Mouse (Mus musculus) kidney, embryonic 15.5 days (tissue): ENCODE data around the gene Carnmt1. TPM values are rescaled to one million over a fixed set of nuclear protein-coding genes. Genes with fewer than 3 reads are reported as not detected.
A peak's percentile ranks its signal among the peaks of the same experiment; 100 is the strongest.
"Not testable (repeated sequence)": the region's sequence is repeated elsewhere in the genome, so short reads cannot be mapped to it uniquely, and the experiment has no call there.

Experiments used
- ATAC-seq: fragments of 200-750 bp; cut with Nextera tagmentation; replicated peaks from 2 replicates; pipeline ENCODE4 v1.8.0; 2017; ENCODE audit warnings: moderate TSS enrichment; ENCODE audit not compliant: low FRiP score
- H3K27ac ChIP-seq: fragments of 300-500 bp; sonication (generic); 2 replicates; pipeline ENCODE4 v1.5.1; 2015; ENCODE audit warnings: mild to moderate bottlenecking, inconsistent platforms
- H3K27me3 ChIP-seq: fragments of 300-500 bp; sonication (generic); 2 replicates; pipeline ENCODE4 v1.6.1; 2015; ENCODE audit warnings: inconsistent platforms
- H3K36me3 ChIP-seq: fragments of 300-500 bp; sonication (generic); 2 replicates; pipeline ENCODE4 v1.6.1; 2015; ENCODE audit warnings: inconsistent platforms
- H3K4me1 ChIP-seq: fragments of 300-500 bp; sonication (generic); 2 replicates; pipeline ENCODE4 v1.6.1; 2015; ENCODE audit warnings: inconsistent platforms
- H3K4me2 ChIP-seq: fragments of 300-500 bp; sonication (generic); 2 replicates; pipeline ENCODE4 v1.6.1; 2015; ENCODE audit warnings: moderate library complexity, mild to moderate bottlenecking, inconsistent platforms
- H3K4me3 ChIP-seq: fragments of 300-500 bp; sonication (generic); replicated peaks from 2 replicates; pipeline ENCODE4 v1.5.1; 2015; ENCODE audit warnings: mild to moderate bottlenecking, inconsistent platforms
- H3K9ac ChIP-seq: fragments of 300-500 bp; sonication (generic); 2 replicates; pipeline ENCODE4 v1.6.1; 2015; ENCODE audit warnings: mild to moderate bottlenecking, inconsistent platforms
- H3K9me3 ChIP-seq: fragments of 300-500 bp; sonication (generic); replicated peaks from 2 replicates; pipeline ENCODE4 v1.6.1; 2016; ENCODE audit warnings: inconsistent platforms
- WGBS: fragments of 180-500 bp; shearing (Covaris S2); methylation state at CpG from one replicate; pipeline ENCODE4 v1.1.7; 2015; ENCODE audit warnings: mixed read lengths; 5-methylcytosine and 5-hydroxymethylcytosine counted together
- polyA plus RNA-seq: library from polyadenylated mRNA; unstranded; fragments of >200 nt; fragmentation: Nextera tagmentation; extraction: Ambion mirVana; gene quantifications from 2 replicates; pipeline ENCODE4 v1.2.1, GENCODE M21; 2015

Gene Carnmt1
- polyA plus RNA-seq, 1 experiment from 2014 or later = 32.8 TPM

DNA sequence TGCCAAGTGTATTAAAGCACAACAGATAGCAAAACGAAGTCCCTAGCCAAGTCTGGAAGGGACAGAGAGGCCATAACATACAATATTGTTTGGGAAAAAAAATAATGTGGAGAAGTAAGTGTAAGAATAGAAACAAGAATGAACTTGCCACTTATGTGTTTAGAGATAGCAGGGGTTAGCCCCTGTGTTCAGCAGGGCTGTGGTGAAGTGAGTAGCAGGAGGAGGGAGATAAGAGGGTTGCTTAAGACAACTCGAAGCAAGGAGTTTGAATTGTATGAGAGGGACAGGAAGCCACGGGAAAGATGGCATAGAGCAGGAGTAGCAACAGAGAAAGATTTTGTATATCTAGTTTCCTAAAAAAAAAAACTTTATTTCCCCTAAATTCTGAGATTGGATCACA lies 21.6 kb downstream of the Carnmt1 start:
- H3K36me3 ChIP-seq = peaks cover 40% of the 10 kb centered on the region
- H3K27ac ChIP-seq = no peak overlapping the region
- 92% methylated on average over 3 of the region's 3 CpGs for WGBS
- H3K27me3 ChIP-seq = no peaks in the 10 kb centered on the region
- H3K9ac ChIP-seq = no peak overlapping the region
- no peak overlapping the region for H3K4me3 ChIP-seq
- no peaks in the 10 kb centered on the region for H3K4me1 ChIP-seq
- ATAC-seq = no peak
- no peak overlapping the region for H3K4me2 ChIP-seq
- no peaks in the 10 kb centered on the region for H3K9me3 ChIP-seq

DNA sequence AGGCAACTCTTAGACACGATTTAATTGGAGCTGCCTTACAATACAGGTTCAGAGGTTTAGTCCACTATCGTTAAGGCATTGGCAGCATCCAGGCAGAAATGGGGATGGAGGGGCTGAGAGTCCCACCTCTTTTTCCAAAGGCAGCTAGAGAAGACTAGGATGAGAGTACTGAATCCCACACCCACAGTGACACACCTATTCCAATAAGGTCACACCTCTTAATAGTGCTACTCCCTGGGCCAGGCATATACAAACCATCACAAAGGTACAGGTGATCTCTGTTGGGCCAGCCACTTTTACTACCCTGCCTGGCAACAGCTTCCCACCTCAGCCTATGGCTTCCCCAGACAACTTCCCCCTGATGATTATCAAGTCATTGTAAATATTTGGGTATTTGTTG lies 22.2 kb downstream of the Carnmt1 start:
- ATAC-seq = no peak
- Histone ChIP-seq H3K9ac (no peak overlapping the region), H3K4me1 (no peaks in the 10 kb centered on the region), H3K4me2 (no peak overlapping the region), H3K4me3 (no peak overlapping the region), H3K36me3 (peaks cover 44% of the 10 kb centered on the region), H3K9me3 (no peaks in the 10 kb centered on the region), H3K27ac (no peak overlapping the region), H3K27me3 (no peaks in the 10 kb centered on the region)
- WGBS = 85% methylated on average over 2 of the region's 2 CpGs

DNA sequence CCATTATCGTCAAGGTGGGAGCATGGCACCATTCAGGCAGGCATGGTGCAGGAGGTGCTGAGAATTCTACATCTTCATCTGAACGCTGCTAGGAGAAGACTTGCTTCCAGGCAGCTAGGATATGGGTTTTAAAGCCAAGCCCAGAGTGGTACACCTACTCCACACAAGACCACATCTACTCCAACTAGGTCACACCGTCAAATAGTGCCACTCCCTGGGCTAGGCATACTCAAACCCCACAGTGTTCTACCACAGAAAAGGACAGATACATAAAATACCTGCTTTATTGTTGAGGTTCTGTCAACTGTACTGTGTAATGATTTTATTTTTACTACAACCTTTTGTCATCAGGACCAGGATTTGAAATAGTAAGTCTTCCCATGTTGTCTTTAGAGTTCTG lies 24.6 kb downstream of the Carnmt1 start:
- H3K27ac ChIP-seq = no peak overlapping the region
- H3K4me2 ChIP-seq = no peak overlapping the region
- peaks cover 54% of the 10 kb centered on the region for H3K36me3 ChIP-seq
- no peak overlapping the region for H3K9ac ChIP-seq
- no peaks in the 10 kb centered on the region for H3K4me1 ChIP-seq
- H3K9me3 ChIP-seq = no peaks in the 10 kb centered on the region
- 95% methylated on average over 3 of the region's 3 CpGs for WGBS
- no peaks in the 10 kb centered on the region for H3K27me3 ChIP-seq
- H3K4me3 ChIP-seq = no peak overlapping the region
- ATAC-seq = no peak

GRCm38 (mm10) chr19:18695552-18695951 lies 25.0 kb downstream of the Carnmt1 start:
- Histone ChIP-seq H3K9ac (no peak overlapping the region), H3K27ac (no peak overlapping the region), H3K4me2 (no peak overlapping the region), H3K4me1 (no peaks in the 10 kb centered on the region), H3K27me3 (no peaks in the 10 kb centered on the region), H3K36me3 (peaks cover 57% of the 10 kb centered on the region), H3K9me3 (no peaks in the 10 kb centered on the region), H3K4me3 (no peak overlapping the region)
- 83% methylated on average over 1 of the region's 1 CpGs for WGBS
- ATAC-seq = no peak

DNA sequence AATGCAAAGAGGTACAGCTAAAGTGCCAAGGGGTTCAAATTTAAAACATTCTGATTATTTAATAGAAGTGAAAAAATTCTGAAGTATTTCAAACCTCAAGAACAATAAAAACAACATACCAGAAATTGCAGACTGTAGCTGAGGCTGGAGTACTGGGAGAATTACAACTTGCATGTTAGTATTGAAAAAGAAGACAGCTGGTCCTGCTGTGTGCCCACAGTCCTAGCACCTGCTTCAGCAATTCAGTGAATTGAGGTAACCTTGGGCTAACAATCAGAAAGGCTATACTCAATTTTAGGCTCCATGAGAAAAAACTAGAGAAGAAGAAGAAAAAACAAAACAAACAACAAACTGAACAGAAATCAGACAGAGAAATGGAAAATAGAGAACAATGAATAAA lies 37.5 kb downstream of the Carnmt1 start:
- H3K27me3 ChIP-seq = no peaks in the 10 kb centered on the region
- H3K4me2 ChIP-seq = no peak overlapping the region
- ATAC-seq = no peak
- H3K4me3 ChIP-seq = no peak overlapping the region
- no peak overlapping the region for H3K9ac ChIP-seq
- no peaks in the 10 kb centered on the region for H3K36me3 ChIP-seq
- no peaks in the 10 kb centered on the region for H3K4me1 ChIP-seq
- H3K27ac ChIP-seq = no peak overlapping the region
- H3K9me3 ChIP-seq = no peaks in the 10 kb centered on the region

DNA sequence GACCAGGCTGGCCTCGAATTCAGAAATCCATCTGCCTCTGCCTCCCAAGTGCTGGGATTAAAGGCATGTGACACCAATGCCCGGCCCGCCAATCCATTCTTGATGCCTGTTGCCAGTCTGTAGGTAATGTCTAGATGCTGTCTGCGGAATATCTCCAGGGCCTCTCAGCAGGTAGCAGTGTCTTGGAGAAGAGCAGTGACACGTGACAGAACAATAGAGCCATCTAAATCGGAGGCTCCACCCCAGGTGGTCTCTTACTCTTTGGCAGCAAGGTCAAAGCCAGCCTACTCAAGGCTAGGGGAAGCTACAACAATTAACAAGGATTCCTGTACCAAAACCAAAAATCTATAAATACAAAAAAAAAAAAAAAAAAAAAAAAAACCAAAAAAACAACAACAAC lies 40.3 kb downstream of the Carnmt1 start:
- H3K9ac ChIP-seq = no peak overlapping the region
- no peaks in the 10 kb centered on the region for H3K27me3 ChIP-seq
- no peaks in the 10 kb centered on the region for H3K36me3 ChIP-seq
- no peak for ATAC-seq
- WGBS = 85% methylated on average over 6 of the region's 6 CpGs
- no peak overlapping the region for H3K4me2 ChIP-seq
- no peak overlapping the region for H3K4me3 ChIP-seq
- no peaks in the 10 kb centered on the region for H3K9me3 ChIP-seq
- H3K27ac ChIP-seq = no peak overlapping the region
- H3K4me1 ChIP-seq = peaks cover 19% of the 10 kb centered on the region

GRCm38 (mm10) chr19:18711589-18711988 lies 41.0 kb downstream of the Carnmt1 start:
- Histone ChIP-seq H3K9ac (no peak overlapping the region), H3K9me3 (no peaks in the 10 kb centered on the region), H3K27ac (no peak overlapping the region), H3K36me3 (no peaks in the 10 kb centered on the region), H3K4me3 (no peak overlapping the region), H3K4me2 (no peak overlapping the region), H3K4me1 (peaks cover 19% of the 10 kb centered on the region), H3K27me3 (no peaks in the 10 kb centered on the region)
- WGBS = 88% methylated on average over 9 of the region's 9 CpGs
- no peak for ATAC-seq

DNA sequence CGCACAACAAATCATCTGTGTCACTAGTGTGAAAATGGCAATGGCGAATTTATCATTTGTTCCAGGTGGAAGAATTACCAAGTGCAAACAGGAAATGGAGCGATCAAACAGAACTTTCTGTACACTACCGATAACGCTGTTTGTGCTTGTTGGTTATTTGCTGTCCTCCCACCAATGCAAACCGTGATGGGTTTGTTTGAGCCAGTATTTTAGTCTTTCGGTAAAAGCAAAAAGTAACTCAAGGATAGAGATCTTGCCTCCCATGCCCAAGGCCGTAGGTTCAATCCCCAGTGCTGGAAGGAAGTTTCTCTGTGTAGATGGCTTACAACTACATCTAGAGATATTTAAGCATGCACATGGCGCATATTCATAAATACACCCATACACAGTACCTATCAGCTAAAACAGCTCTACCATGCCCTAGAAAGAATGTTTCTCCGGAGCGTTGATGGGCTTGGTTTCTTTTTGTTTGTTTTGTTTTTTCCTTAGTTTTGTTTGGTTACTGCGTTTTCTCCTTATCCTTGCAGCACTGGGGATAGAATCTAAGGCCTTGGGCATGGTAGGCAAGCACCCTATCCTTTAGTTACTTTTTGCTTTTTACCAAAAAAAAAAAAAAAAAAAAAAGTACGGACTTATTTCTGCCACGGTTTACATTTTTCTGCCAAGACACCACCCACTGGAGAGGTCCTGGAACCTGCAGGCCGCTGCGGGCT lies 41.7 kb downstream of the Carnmt1 start:
- Histone ChIP-seq H3K9ac (peak overlapping the region; percentile 70; the same call in 1 of the 2 replicates), H3K27me3 (no peaks in the 10 kb centered on the region), H3K9me3 (no peaks in the 10 kb centered on the region), H3K4me3 (peak overlapping the region; percentile 60), H3K4me2 (peak overlapping the region; percentile 62), H3K36me3 (0 out of 2 replicates have a peak, but pooled peaks cover 2% of the 10 kb centered on the region), H3K27ac (peak overlapping the region; percentile 97), H3K4me1 (peaks cover 19% of the 10 kb centered on the region)
- ATAC-seq = no peak
- 56% methylated on average over 16 of the region's 16 CpGs for WGBS

- under 1% methylated on average over 47 of the region's 49 CpGs for WGBS
- peak; percentile 98 for ATAC-seq
- Histone ChIP-seq H3K9ac (peak within 1 kb of the TSS; percentile 70), H3K36me3 (0 out of 2 replicates have a peak, but pooled peaks cover 2% of the 10 kb centered on the region), H3K4me3 (peak within 1 kb of the TSS; percentile 60), H3K4me1 (peaks cover 19% of the 10 kb centered on the region), H3K9me3 (no peaks in the 10 kb centered on the region), H3K27ac (peak within 1 kb of the TSS; percentile 97), H3K4me2 (peak within 1 kb of the TSS; percentile 62), H3K27me3 (no peaks in the 10 kb centered on the region)
These were observed 42.3 kb downstream of the Carnmt1 start, which contains the start of gene D030056L22Rik for GRCm38 (mm10) chr19:18712866-18713300. Gene D030056L22Rik, plus strand, starts transcription at chr19:18713193.

GRCm38 (mm10) chr19:18713357-18713756 lies 42.8 kb downstream of the Carnmt1 start:
- Histone ChIP-seq H3K4me2 (peak overlapping the region; percentile 62), H3K4me3 (peak overlapping the region; percentile 60), H3K9ac (peak overlapping the region; percentile 70), H3K27ac (peak overlapping the region; percentile 97), H3K4me1 (peaks cover 19% of the 10 kb centered on the region)
- H3K36me3 ChIP-seq, H3K27me3 ChIP-seq, H3K9me3 ChIP-seq: not testable (repeated sequence)
- ATAC-seq = peak; percentile 71
- WGBS = under 1% methylated on average over 46 of the region's 46 CpGs

GRCm38 (mm10) chr19:18716374-18716773 lies 45.8 kb downstream of the Carnmt1 start:
- no peak for ATAC-seq
- peaks cover 19% of the 10 kb centered on the region for H3K4me1 ChIP-seq
- H3K9me3 ChIP-seq = no peaks in the 10 kb centered on the region
- no peaks in the 10 kb centered on the region for H3K27me3 ChIP-seq
- no peak overlapping the region for H3K4me2 ChIP-seq
- H3K4me3 ChIP-seq = no peak overlapping the region
- WGBS = 30% methylated on average over 1 of the region's 1 CpGs
- H3K9ac ChIP-seq = no peak overlapping the region
- peaks cover 16% of the 10 kb centered on the region for H3K36me3 ChIP-seq
- 0 out of 2 replicates have a peak overlapping the region, but pooled peaks have one; percentile 13 for H3K27ac ChIP-seq

GRCm38 (mm10) chr19:18720337-18720736 lies 49.8 kb downstream of the Carnmt1 start:
- Histone ChIP-seq H3K36me3 (peaks cover 16% of the 10 kb centered on the region), H3K27me3 (no peaks in the 10 kb centered on the region), H3K4me3 (no peak overlapping the region), H3K9ac (no peak overlapping the region), H3K4me1 (peaks cover 6% of the 10 kb centered on the region), H3K4me2 (no peak overlapping the region), H3K27ac (no peak overlapping the region), H3K9me3 (no peaks in the 10 kb centered on the region)
- ATAC-seq = no peak
- 91% methylated on average over 3 of the region's 3 CpGs for WGBS

- Histone ChIP-seq H3K27me3 (no peaks in the 10 kb centered on the region), H3K9ac (no peak overlapping the region), H3K36me3 (no peaks in the 10 kb centered on the region), H3K4me3 (no peak overlapping the region), H3K27ac (no peak overlapping the region), H3K9me3 (no peaks in the 10 kb centered on the region), H3K4me1 (no peaks in the 10 kb centered on the region), H3K4me2 (no peak overlapping the region)
- 0 out of 2 replicates have a peak, but pooled peaks have one; percentile 25 for ATAC-seq
- 83% methylated on average over 2 of the region's 2 CpGs for WGBS
These were observed 54.6 kb downstream of the Carnmt1 start for GRCm38 (mm10) chr19:18725186-18725585.
